Mouse (Mus musculus): ENCODE data around the gene Akp3. TPM values are rescaled to one million over a fixed set of nuclear protein-coding genes. Genes with fewer than 3 reads are reported as not detected.

Akp3 gene
- polyA plus RNA-seq, 1 experiment from 2014 or later, result not detected

Other genes with a start within 250 kb of the Akp3 start
- gene Alppl2, start 35.0 kb upstream of the Akp3 start, polyA plus RNA-seq (2015; fragmentation: Nextera tagmentation; extraction: Ambion mirVana), result not detected in 2 replicates
- 0.47 TPM in 1 of 2 replicates, not detected in the other for gene Alpi, start 23.4 kb upstream of the Akp3 start, polyA plus RNA-seq (2015; fragmentation: Nextera tagmentation; extraction: Ambion mirVana)
- gene Ecel1, start 31.5 kb downstream of the Akp3 start, polyA plus RNA-seq (2015; fragmentation: Nextera tagmentation; extraction: Ambion mirVana), result 0.81 and 0.90 TPM in 2 replicates
- gene Prss56, start 58.3 kb downstream of the Akp3 start, polyA plus RNA-seq (2015; fragmentation: Nextera tagmentation; extraction: Ambion mirVana), result not detected in 2 replicates
- 0.87 and 1.0 TPM in 2 replicates for gene Chrnd, start 65.6 kb downstream of the Akp3 start, polyA plus RNA-seq (2015; fragmentation: Nextera tagmentation; extraction: Ambion mirVana)
- gene Chrng, start 79.7 kb downstream of the Akp3 start, polyA plus RNA-seq (2015; fragmentation: Nextera tagmentation; extraction: Ambion mirVana), result 2.9 and 3.0 TPM in 2 replicates
- 167 and 170 TPM in 2 replicates for gene Eif4e2, start 88.9 kb downstream of the Akp3 start, polyA plus RNA-seq (2015; fragmentation: Nextera tagmentation; extraction: Ambion mirVana)
- 0.86 and 1.2 TPM in 2 replicates for gene Efhd1, start 139.4 kb downstream of the Akp3 start, polyA plus RNA-seq (2015; fragmentation: Nextera tagmentation; extraction: Ambion mirVana)
- 66.8 TPM in 2 replicates for gene Gigyf2, start 202.0 kb downstream of the Akp3 start, polyA plus RNA-seq (2015; fragmentation: Nextera tagmentation; extraction: Ambion mirVana)